Mouse (Mus musculus) lung, postnatal 25 days (tissue): ENCODE measurements around the gene Helq.

Experiments used
- DNase-seq: peaks from one replicate; pipeline ENCODE4 v3.0.0; 2022; ENCODE audit warnings: low spot score

The Helq gene

DNA sequence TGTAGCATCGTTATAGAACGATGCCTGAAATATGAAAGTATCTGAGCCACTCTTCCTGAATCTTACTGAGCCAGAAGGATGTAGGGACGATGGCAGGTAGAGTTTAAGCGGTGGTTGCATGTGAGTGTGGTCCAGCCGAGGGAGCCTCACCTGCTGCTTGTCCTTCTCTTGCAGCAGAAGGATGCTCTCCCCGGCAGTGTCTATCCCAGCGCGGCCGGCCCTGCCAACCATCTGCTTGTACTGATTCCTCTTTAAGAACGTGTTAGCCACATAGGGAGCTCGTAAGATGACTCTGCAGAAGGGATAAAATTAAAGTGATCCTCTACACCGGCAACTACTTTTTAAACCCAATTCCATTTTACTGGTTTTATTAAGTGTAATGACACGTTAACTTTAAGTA is 19.4 kb downstream of the Helq start:
- DNase-seq = no peak

GRCm38 (mm10) chr5:100776900-100777299 is 21.5 kb downstream of the Helq start:
- no peak for DNase-seq

DNA sequence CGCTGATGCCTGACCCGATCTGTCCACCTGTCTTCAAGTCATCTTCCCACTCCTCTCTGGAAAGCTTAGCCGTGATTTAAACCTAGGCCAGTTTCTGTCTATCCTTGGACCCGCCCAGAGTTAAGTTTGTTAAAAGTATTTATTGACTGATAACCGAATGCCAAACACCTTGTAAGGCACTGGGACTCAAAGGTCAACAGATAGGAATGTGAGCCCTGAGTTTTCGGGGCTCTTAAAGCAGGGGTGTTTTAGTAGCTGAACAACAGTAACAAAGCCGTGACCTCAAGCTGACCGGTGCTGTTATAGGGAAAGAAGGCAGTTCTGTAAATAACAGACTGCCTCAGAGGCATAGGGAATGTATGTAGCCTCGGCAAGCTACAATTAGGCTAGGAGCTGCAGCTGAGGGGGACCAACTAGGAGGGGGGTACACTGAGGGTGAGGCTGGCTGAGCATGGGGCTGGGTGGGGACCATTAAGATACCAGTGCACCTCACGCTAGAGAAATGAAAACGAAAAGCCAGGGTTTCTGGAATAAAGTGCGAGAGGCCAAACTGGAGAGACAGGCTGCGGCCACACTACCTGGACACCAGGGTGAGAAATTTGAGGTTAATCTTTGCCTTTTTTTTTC is 22.5 kb downstream of the Helq start:
- DNase-seq = no peak

- DNase-seq = no peak
These were observed 26.8 kb downstream of the Helq start for GRCm38 (mm10) chr5:100771575-100771974.

GRCm38 (mm10) chr5:100766026-100766425 is 32.4 kb downstream of the Helq start:
- DNase-seq = no peak

- no peak for DNase-seq
These were observed 36.7 kb downstream of the Helq start for GRCm38 (mm10) chr5:100761736-100762135.

DNA sequence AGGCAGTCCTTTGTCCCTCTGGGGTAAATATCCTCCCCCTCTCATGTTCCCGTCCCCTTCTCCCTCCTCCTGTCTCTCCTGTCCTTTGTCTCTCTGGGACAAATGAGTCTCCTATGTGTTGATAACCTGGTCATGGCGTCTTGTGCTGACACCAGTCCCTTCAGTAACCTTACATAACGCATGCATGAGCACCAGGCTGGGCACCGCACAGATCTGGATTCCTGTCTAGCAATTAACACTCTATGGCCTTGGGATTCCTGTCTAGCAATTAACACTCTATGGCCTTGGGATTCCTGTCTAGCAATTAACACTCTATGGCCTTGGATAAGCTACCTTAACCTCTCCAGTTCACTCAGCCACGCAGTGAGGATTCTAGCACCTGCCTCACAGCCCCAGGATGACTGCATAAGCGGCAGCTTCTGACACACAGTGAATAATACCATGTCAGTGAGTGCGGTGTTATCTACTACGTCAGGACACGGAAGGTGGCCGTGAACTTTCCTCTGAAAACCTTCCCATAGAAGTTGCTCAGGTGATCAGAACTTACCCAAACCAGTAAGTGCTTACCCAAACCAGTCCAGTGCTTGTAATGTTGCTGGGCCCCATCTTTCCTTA is 38.2 kb downstream of the Helq start:
- DNase-seq = no peak

DNA sequence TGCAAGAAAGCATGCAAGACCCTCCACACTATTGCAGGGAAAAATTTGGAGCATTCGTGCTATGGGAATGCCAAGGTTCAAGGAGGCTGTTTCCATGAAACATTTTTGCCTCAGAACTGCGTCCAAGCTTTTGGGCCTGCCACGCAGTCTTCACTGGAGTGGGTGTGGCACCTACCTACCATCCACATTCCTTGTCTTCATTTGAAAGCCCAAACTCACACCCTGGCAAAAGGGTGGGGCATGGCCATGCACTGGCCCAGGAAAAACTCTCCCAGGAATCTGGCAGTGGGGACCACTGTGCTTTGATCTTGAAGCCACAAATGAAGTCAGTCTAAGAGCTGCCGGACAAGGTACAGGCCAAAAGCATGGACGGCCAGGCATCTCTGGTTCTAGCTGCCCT is 40.3 kb downstream of the Helq start:
- no peak for DNase-seq

DNA sequence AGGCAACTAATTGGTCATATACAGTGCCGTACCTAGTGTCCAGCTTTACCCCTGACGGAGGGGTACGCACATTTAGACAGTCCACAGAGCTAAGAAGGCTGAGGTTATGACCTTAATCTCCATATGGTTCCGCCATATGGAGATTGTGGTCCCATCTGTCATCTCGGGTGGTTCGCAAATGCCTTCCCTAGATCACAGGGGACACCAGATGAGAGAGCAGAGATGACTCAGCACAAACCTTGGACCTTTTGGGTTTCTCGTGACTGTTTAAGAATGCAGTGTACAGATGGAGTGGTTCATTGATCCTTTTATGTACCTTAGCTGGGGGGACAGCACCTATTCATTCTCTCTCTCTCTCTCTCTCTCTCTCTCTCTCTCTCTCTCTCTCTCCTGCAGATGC is 45.0 kb downstream of the Helq start:
- no peak for DNase-seq

GRCm38 (mm10) chr5:100751655-100752054 is 46.7 kb downstream of the Helq start:
- no peak for DNase-seq

- DNase-seq = peak; percentile 10
These were observed 47.7 kb downstream of the Helq start for GRCm38 (mm10) chr5:100750617-100751255.

DNA sequence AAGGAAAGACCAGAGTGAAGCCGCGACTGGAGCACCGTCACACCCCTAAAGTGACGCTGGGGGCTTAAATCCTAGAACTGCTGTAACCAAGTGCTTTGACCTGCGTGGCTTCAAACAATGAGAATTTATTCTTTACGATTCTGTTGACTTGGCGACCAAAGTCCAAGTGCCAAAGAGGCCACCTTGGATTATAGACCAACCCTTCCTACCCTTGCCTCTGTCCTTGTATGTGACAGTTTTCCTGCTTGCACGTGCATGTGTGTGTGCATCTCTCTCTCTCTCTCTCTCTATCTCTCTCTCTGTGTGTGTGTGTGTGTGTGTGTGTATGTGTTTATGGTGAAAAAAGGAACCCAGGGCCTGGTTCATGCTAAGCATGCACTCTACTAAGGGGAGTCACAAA is 59.6 kb downstream of the Helq start:
- no peak for DNase-seq

DNA sequence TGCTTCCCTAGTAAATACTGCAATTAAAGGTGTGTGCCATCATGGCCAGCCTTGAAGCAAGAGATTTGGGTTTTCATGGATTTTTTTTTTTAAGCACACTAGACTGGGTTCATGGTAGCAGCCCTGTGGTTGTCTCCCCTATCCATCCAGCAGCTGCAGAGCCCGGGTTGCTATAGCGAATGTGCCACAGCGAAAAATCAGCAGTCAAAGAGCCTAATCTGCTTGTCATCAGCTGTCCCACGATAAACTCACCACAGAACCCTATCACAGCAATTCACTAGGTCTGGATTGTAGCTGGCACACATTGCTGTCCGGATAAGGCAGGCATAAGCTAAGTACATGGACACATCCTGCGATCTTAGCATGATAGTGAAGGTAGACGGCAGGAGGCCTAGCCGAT is 61.5 kb downstream of the Helq start:
- DNase-seq = no peak

DNA sequence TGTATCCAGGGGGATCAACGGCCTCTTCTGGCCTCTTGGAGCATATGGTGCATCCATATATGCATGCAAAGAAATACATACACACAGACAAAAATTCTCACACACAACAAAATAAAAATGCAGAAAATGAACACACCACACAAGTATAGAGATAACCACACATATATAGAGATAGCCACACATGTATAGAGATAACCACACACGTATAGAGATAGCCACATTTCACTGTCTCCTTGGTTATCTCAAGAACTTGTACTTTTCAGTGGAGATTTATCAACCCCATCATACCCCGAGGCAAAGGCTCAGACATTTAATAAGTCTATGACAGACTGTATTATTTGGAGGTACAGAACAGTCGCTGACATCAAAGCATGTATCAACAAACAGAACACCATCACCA is 63.9 kb downstream of the Helq start:
- DNase-seq = no peak

GRCm38 (mm10) chr5:100728757-100729156 is 69.6 kb downstream of the Helq start:
- DNase-seq = peak; percentile 37

DNA sequence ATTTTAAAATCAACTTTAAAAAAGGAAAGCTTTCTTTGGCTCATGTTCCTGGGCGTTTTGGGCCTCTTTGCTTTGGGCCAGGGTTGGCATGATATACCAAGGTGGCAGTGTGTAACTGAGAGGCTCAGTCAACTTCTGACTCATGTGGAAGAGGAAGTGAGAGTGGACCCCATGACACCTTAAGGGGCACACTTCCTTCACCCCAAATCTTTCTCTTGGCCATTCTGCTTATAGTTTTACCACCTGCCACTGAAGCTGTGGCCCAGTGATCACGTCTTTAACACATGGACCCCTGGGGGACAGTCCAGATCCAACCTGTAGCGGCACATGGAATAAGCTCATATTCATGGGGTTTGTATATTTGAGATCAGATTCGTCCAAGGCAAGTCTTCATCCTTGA is 72.4 kb downstream of the Helq start:
- DNase-seq = no peak

DNA sequence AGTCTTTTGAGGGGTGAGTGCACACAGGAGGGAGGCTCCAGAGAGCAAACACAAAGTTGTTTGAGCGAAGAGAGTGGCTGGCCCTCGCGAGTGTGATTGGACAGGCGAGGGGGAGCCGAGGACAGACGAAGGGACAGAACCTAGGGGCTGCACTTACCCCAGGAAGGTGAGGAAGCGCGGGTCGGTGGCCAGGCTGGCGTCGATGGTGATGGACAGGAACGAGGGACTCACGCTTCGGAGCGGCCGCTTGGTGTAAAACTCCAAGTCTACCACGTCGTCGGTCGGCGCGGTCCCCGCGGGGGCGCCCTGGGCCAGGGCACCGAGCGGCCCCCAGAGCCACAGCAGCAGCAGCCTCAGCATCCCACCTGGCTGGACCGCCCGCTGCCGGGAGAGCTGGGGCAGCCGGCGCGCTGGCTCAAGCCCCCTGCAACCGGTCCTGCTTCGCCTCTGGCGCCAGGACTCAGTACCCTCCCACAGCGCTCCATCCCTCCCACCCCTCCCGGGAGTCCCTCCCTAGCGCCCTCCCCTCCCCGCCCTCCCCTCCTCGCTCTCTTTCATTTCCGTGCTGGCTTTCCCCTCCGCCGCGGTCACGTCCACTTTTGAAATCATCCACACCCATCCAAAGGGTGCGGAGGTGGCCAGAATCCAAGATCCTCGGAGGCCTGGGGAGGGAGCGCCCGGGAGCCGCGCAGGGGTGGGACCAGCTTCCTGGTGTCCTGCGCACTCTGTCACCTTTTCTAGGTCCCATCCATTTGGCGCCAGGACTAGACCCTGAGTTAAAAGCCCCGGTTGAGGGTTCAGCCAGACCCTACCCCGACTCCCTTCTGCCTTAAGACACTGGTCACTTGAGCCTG is 78.9 kb downstream of the Helq start, which contains the start of gene Hpse:
Gene Hpse (minus strand): TSS at position 482 of the 854 bp plus-strand sequence.
- peak; percentile 62 for DNase-seq

- DNase-seq = no peak
These were observed 81.6 kb downstream of the Helq start for GRCm38 (mm10) chr5:100716762-100717161.
